Mouse (Mus musculus) heart, postnatal 0 days (tissue): ENCODE data around the gene Ptprm.

Experiments
- CTCF ChIP-seq: IDR thresholded peaks from 2 replicates; pipeline ENCODE4 v1.5.1; 2016; ENCODE audit warnings: antibody characterized with exemption, control low read depth, low read depth
- EP300 ChIP-seq: IDR thresholded peaks from 2 replicates; pipeline ENCODE4 v1.6.1; 2016; ENCODE audit warnings: antibody characterized with exemption, low read depth

DNA sequence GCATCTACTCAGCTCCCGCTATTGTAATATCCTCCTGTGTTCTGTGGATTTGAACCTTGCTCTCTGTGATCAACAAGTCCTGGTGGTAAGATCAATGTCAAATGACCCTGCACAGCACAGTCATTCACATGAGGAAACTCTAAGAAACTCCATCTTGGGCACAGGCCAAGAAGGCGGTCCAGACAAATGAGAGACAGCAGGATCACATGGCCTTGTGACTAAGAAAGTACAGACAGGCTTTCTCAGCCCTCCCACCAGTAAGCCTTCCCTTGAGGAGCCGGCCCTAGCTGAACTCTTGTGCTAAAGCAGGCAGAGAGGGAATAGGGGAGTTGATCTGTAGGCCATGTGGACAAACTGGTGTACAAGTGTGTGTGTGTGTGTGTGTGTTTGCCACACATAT is 49.4 kb downstream of the Ptprm start:
- no peak for TF ChIP-seq CTCF
- no peak for TF ChIP-seq EP300
